Mouse (Mus musculus): ENCODE measurements around the gene Nfkbil1.

- TF ChIP-seq CTCF (IDR thresholded peaks at IDR 0.05) (no peak), EP300 (IDR thresholded peaks at IDR 0.05) (no peak)
These were observed 10.1 kb downstream of the Nfkbil1 start for GRCm38 (mm10) chr17:35225456-35225855.
